Mouse (Mus musculus) kidney, postnatal 4 days (tissue): ENCODE results near the gene Flt3.

Experiments used
- DNase-seq, 2 experiments: peaks; one replicate each; pipeline ENCODE4 v3.0.0; 2021; ENCODE audit warnings: mixed read lengths in 2 of 2

Flt3 gene

DNA sequence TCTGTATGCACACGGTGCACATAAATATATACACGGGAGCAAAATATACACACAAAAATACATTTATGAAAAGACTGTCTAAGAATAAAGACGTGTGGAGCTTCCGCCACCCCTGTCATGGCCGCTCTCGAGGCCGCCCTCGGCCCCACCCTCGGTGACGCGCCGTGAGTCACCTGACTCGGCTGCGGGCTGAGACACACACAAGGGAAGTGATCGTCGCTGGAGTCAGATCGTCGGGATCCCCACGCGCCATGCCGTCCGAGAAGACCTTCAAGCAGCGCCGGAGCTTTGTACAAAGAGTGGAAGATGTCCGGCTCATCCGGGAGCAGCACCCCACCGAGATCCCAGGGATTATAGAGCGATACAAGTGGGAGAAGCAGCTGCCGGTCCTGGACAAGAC, 8.4 kb upstream of the Flt3 start:
- peak in 1 of 2 experiments; percentile 19 for DNase-seq

DNA sequence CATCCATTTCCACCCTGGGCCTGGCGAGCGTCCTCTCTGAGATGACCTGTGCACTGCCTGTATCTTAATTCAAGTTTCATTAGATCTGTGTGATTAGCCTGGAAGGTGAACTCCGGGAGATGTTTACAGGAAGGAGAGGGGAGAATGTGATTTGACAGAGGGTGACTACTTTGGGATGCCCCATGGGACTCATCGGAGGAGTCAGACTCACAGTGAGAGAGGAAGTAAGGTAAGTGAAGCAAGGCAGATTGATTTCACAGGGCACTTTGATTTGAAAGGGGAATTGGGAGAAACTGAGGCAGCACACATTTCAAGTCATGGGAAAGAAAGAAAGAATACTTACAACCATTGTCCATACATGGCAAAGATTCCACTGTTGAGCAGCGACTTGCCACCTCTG, 5.8 kb upstream of the Flt3 start:
- DNase-seq = no peak

DNA sequence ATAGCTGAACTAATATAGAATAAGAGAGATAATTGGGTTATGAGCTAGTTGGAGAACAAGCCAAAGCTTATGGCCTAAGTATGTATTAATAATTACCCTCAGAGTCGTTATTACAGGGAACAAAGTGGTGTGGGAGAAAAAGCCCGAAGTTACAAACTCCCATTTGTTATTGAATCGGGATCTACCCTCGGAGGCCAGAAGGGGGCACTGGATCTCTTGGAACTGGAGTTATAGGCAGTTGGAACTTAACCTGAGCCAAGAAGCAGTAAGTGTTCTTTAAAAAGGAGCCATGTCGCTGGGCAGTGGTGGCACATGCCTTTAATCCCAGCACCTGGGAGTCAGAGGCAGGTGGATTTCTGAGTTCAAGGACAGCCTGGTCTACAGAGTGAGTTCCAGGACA, 2.2 kb upstream of the Flt3 start:
- peak; percentile 73 to 76 for DNase-seq

DNA sequence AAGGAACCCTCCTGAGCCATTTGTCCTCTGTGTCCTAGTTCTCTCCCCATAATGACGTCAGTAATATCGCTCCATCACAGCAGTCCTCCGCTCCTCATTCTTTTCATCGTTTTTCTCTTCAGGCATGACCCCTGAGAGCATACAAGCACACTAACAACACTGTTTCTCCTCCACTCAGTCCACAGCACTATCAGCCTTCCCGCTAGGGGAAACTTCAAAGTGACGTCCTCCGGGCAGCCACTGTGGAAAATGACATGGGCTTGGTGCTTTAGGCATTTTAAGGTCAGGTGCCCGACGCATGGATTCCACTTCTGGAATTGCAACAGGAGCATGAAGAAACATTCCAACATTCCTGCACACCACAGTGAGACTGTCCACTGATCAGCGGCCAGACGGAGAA, 735 bp upstream of the Flt3 start:
- no peak for DNase-seq

DNA sequence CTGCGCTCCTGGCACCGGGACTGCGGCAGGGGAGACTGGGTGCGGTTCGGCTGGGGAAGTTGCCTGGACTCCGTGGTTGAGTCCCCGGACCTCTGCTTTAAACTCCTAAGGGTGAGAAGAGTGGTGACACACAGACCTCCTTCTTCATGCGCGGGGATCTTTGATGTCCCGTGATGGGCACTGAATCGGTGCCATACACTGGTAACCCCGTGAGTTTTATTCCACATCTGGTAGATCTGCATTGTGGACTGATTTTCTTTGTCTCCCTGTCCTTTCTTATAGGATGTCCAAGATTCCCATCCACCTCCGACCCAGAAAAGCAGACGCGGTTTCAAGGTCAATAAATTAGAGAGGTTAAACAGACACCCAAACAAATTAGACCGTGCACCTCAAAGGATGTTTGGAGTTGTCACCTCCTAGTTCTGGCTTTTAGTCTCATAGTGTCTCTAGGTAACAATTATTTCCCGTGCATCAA, 253 bp upstream of the Flt3 start:
- DNase-seq = no peak

DNA sequence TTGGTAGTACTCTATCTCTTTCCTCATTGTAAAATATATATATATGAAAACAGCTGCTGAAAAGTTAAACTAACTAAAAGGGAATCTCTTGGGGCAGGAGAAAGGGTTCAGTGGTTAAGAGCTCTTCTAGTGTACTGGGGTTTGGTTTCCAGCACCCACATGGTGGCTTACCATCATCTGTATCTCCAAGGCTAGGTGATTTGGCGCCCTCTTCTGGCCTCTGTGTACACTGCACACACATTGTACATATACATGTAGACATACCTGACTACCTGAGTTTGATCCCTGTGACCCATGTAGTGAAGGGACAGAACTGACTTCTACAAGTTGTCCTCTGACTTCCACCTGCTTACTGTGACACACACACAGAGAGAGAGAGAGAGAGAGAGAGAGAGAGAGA, 5.2 kb downstream of the Flt3 start:
- no peak for DNase-seq

DNA sequence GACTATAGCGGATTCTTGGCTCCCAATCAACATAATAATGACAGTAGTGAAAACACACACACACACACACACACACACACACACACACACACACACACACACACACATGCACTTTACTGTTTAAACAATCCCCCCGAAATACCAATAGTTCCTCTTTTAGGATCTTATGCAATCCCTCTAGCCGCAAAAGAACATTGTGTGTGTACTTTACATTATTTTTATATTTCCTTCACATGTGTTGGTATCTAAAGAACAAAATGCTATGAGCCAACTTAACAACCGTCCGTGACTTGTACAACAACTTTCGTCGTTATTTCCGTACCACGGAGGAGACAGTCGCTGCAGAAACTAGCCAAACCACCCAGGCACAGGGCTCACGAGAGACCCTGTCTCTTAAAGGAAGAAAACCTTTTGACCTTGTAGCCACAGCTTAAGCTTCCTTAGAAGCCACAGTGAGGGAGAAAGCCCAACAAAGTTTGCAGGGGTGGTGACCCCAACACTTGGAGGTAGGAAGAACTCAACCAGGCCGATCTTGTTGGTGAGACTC, 7.5 kb downstream of the Flt3 start:
- no peak for DNase-seq

DNA sequence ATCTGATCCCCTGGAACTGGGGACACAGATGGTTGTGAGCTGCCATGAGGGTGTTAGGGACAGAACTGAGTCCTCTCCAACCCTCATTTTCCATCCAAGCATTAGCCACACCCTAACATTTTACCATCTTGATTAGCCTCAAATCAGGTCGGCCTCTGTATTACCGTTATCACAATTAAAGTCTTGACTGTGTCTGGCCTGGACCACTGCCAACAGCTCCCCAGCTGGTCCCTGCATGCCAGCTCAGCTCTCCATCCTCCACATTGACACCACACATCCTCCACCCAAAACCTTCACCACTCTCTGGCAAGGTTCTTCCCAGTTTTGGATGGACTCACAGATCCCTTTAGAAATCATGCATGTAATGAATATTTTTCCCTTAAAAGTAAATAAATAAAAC, 9.5 kb downstream of the Flt3 start:
- DNase-seq = peak; percentile 10 to 16

DNA sequence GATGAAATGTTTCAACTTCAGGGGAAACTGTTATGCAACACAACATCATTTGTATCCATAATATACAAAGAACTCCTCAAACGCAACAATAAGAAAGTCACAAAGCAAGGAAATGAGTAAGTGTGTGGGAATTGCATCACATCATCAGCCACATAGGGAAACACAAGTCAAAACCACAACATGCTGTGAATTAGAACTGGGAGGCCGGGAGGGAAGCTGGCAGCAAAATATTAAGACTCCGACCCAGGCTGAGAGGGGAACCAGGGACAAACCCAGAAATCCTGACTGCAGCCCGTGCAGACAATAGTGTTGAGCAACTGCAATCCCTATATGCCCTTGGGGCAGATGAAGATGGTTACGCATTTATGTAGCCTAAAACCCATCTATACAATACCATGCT, 11.2 kb downstream of the Flt3 start:
- DNase-seq = no peak

DNA sequence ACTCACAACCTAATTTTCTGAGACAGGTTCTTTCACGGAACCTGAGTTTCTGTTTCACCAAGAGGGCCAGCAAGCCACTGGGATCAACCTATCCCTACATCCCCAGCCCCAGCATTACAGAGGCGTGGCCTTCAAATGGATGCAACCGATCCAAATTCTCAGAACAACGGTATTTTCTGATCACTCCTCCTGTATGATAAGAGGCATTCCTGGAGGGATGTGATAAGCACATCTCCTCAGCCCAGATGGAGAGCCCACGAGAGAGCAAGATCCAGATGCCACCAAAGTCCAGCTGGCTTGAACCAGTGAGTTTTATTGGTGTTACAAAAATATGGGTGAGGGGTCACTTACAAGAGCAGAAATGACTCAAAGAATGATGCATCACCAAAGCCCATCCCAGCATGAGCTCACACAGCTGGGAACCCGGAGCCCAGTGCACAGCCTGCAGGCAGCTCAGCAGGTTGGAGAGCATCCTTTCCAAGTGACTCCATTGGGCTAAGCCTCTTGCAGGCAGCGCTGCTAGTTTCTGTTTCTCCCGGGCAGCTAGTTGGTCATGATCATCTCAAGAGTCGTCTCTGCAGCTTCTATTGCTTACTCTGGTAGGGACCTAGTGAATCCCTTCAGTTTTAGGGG, 11.8 kb downstream of the Flt3 start:
- DNase-seq = no peak

DNA sequence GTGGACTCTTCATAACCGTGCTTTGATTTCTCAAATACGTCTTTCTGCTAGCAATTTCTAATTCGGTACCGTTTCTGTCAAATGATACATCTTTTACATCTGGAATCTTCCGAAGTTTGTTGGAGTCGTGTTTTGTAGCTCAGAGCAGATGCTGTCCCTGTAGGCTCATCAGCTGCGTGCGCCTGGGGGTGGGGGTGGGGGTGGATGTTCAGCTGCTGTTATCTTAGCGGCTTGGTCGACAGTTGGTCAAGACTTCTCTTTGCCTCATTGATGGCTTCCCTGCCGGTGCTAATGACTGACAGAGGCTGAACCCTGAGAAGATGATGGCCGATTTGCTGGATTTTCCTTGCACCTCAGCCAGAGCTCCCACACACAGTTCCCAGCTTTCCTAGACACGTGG, 13.4 kb downstream of the Flt3 start:
- DNase-seq = no peak

DNA sequence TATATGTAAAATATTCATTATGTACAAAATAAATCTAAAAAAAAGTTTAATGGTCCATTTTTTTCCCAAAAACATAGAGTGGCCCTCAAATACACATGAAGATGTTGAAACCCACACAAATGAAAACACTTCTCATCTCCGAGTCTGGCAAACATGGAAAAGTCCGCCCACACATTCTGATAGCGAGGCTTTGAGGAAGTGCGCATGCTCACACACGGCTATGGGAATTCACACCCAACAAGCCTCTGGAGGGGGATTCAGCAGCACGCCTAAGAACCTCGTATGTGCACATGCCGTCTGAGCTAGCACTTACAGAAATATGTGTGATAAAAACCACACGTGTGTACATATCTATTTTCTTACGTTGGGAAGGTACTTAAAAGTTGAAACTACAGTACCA, 18.9 kb downstream of the Flt3 start:
- DNase-seq = no peak

DNA sequence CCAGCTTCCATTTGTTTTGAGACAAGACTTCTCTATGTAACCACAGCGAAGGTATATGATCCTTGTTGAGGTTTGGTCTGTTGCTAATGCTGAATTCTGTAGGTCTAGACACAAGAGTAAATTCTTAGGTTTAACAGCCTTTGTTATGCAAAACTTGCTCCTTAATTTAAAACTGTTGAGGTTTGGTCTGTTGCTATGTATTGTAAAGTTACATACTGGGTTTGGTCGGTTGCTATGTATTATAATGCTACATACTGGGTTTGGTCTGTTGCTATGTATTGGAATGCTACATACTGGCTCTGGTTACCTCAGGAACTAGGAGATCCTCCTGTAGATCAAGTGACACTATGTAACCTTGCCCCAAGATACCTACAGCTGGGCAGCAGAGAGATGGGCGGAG, 20.8 kb downstream of the Flt3 start:
- no peak for DNase-seq

DNA sequence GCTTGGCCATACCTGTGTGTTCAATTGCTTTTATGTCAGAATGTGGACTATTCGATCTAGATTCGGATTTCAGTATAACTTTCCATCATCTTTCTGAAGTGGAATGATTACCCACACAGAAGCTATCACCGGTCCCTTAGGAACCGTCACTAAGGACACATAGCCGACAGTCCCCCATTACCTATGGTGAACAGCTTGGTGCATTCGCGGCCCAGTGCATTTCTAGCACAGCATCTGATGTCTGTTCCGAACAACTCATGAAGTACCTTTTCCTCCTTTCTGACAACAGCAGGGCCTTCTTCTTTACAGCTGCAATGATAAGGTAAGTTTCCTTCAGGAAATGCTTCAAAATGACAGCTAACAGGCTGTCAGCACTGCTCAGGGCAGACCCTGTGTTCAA, 30.0 kb downstream of the Flt3 start:
- no peak for DNase-seq

DNA sequence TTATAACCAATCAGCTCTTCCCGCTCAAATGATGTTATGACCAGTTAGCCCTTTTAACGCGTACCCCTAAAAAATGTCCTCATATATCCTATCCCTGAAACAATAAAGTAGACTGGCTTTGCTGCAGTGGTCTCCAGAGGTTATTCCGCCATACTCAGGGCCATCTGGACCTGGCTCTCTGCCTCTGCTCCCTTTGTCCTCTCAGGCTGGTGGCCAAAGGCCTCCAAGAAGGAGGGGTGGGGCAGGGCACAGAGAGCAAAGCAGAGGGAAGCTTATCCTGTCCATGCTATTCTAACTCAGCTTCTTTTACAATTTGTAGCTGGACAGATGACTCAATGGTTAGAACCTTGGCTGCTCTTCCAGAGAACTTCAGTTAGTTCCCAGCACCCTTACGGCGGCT, 32.1 kb downstream of the Flt3 start:
- DNase-seq = no peak

DNA sequence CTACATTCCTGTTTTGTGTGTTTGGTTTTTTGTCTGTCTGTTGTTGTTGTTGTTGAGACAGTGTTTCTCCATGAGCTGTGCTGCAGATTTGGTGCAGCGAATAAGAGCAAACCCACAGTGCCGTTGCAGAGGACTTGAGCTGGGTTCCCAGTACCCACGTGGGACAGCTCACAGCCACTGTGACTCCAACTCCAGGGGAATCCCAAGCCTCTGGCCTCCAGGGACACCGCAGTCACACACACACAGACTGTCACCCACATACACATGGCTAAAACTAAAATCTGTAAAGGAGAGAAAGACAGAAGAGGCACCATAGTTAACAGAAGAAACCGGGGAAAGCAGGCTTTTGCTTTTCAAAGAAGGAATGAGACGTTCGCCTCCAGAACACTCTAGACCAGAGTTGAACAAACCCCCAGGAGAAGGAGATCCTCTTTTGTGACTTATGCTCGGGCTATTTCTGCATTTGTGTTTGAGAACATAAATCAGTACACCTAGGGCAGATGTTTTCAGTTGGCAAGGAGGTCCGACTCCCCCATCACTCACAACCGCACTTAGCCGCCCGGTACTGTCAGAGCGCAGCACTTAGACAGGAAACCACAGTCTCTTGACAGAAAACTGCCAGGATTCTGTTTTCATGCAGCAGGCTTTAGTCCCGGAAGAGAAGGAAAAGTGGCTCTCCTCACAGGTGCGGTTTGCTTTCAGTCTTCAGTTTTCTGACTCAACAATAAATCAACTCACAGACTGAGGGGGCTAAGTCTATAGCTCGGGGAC, 34.1 kb downstream of the Flt3 start:
- DNase-seq = peak in 1 of 2 experiments; percentile 11

DNA sequence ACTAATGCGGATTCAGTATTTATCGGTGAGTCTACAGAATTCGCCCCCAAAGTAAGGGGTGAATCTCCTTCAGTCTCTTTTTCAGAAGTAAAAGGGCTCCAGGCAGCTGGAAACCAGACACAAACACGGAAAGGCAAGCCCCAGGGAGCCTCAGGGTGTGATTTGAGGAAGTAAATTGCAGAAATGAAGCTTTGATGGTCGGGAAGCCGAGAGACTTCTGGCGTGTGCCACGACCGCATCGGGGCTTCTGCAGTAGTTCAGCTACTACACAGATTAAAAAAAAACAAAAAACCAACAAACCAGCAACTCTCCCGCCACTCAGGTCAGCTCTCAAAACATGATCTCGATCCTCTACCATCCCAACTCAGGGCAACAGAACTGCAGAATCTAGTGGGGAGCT, 37.2 kb downstream of the Flt3 start:
- no peak for DNase-seq

DNA sequence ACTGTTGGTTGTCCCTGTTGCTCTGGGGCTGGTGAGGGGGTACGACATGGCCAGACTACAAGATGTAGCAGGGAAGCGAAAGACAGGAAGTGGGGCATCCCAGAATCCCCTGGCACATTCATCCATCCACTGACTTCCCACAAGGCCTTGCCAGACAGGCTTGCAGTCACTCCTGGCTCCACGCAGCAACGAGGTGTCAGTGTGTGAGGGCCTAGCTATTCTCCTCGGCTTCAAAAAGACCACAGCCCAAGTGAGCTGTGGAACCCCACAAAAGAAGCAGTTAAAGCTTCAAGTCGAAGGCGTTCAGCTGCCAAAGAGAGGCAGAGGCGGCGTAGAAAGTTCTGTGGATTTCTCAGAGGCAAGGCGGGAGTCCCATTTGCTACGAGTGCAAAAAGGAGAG, 41.8 kb downstream of the Flt3 start:
- no peak for DNase-seq

DNA sequence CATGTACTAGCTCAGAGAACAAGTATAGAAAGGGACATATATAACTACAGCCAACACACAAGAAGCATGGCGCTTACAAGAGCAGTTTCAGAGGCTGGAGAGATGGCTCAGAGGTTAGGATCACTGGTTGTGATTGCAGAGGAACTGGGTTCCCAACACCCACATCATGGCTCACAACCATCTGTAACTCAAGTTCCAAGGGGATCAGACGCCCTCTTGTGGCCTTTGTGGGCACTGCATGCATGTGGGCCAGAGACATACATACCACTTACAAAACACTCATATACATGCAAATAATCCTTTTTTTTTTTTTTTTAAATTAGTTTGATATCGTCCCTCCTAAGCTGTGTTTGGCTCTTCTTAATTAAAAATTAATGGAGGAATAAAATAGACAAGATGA, 42.8 kb downstream of the Flt3 start:
- peak; percentile 21 to 24 for DNase-seq

DNA sequence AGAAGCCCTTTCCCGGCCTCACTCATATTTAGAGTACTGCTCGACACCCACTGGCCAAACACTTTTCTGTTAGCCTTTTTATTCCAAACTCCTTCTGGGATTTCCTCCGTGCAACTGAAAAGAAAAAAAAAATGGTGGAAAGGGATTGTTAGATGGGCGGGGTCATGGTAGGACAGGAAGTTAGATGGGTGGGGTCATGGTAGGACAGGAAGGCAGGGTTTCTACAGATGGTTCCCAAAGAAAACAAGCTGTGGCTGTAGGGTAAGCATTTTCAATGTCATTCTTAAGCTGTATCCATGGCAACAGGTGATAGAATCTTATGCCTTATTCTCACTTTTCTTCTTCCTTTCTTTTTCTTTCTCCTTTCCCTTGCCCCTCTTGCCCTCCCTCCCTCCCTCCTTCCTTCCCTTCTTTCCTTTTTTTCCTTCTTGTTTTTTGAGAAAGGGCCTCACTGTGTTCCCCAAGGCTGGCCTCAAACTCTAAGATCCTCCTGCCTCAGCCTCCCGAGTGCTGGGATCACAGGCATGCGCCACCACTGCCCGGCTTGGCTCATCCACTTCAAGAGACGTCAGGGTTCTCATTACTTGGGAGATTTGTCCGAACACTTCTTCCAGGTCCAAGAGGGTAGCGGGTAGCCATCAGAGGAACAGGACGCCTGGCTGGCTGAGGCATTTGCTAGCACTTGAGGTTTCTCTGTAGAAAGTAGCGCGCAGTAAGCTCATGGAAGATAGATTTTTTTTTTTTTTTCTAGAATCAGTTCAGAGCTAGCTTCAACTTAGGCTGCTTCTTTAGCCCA, 43.8 kb downstream of the Flt3 start:
- DNase-seq = no peak

DNA sequence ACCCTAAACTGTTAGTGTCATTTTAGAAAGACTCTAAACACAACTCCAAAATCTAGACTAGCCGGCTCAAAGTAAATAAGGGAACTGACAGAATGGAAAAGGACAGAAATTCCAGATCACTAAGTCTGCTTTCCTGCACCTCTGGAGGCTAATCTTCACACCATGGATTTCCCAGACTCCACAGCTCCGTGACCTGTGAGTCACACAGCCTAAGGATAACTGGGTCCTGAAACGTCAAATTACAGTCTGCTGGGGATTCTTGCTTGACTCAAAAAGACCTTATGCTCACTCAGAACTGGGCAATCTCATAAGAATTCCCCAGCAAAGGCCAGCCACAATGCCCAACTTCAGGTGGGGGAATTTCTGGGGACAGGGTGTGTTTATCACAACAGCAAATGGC, 44.5 kb downstream of the Flt3 start:
- DNase-seq = no peak

DNA sequence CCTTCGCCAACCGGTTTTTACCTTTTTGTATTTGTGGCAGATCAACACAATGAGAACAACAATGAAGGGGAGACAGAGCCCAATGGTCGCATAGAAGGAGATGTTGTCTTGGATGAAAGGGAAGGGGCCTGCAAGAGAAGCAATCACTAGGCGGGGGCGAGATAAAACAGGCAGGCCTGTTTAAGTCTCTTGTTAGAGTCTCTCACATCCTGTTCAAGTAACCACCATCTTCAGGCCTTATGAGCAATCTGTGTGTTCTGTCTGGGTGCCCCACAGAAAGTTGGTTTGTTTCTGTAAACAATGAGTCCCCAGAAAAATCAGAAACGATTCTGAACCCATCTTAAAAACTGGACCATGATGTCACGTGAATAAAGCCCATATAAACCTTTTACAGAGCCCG, 45.3 kb downstream of the Flt3 start:
- DNase-seq = no peak

DNA sequence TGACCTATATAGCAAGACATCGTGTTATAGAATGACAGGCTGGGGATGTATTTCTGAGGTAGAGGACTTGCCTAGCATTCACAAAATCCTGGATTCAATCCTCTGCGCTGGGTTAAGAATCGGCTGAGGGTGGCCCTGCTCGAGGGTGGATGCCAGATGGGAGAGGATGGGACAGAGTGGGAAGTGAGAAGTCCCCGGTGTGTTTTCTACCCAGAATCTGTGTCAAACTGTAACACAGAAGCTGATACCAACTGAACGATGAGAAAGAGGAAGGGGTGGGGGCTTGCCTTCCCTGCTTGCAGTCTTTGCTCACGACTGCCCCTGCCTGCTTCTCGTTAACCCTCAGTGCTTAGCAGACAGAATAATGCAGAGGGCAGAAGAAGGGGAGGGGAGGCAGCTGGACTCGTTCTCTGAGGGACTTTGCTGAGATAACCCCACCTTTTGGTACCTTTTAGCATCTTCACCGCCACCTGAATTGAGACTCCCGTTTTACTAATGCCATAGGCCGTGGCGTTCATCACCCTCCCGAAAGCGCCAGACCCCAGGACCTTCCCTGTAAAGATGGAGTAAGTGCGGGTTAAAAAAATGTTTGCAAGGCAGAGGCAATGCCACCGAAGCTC, 46.0 kb downstream of the Flt3 start:
- DNase-seq = no peak
